Mouse (Mus musculus) heart, postnatal 0 days (tissue): ENCODE data around the gene Wdr4. TPM values are rescaled to one million over a fixed set of nuclear protein-coding genes. Genes with fewer than 3 reads are reported as not detected.

Experiments
- ATAC-seq: fragments of 200-750 bp; cut with Nextera tagmentation; 2 replicates; pipeline ENCODE4 v1.8.0; 2017; ENCODE audit warnings: low read depth, moderate number of reproducible peaks, moderate library complexity; ENCODE audit not compliant: insufficient read depth
- DNase-seq: peaks from one replicate; pipeline ENCODE4 v3.0.0-alpha.2; 2016; ENCODE audit warnings: low spot score
- H3K27ac ChIP-seq: fragments of 300-500 bp; sonication (generic); 2 replicates; pipeline ENCODE4 v1.5.1; 2014; ENCODE audit warnings: low read depth, mild to moderate bottlenecking
- H3K27me3 ChIP-seq: fragments of 300-500 bp; sonication (generic); 2 replicates; pipeline ENCODE4 v1.6.1; 2014; ENCODE audit warnings: low read length, mixed read lengths; ENCODE audit not compliant: control insufficient read depth, insufficient read depth
- H3K36me3 ChIP-seq: fragments of 300-500 bp; sonication (generic); replicated peaks from 2 replicates; pipeline ENCODE4 v1.6.1; 2014; ENCODE audit warnings: low read length, mixed read lengths; ENCODE audit not compliant: control insufficient read depth, insufficient read depth
- H3K4me1 ChIP-seq: fragments of 300-500 bp; sonication (generic); 2 replicates; pipeline ENCODE4 v1.6.1; 2014; ENCODE audit warnings: antibody characterized with exemption; ENCODE audit not compliant: control insufficient read depth, insufficient read depth
- H3K4me2 ChIP-seq: fragments of 300-500 bp; sonication (generic); 2 replicates; pipeline ENCODE4 v1.6.1; 2014; ENCODE audit warnings: low read depth, mild to moderate bottlenecking, low read length, moderate library complexity
- H3K4me3 ChIP-seq: fragments of 300-500 bp; sonication (generic); 2 replicates; pipeline ENCODE4 v1.5.1; 2014; ENCODE audit warnings: low read depth, low read length
- H3K9ac ChIP-seq: fragments of 300-500 bp; sonication (generic); replicated peaks from 2 replicates; pipeline ENCODE4 v1.6.1; 2014; ENCODE audit warnings: low read depth, low read length, mixed read lengths
- H3K9me3 ChIP-seq: fragments of 300-500 bp; sonication (generic); replicated peaks from 2 replicates; pipeline ENCODE4 v1.6.1; 2016; ENCODE audit warnings: low read length; ENCODE audit not compliant: control insufficient read depth
- CTCF ChIP-seq: IDR thresholded peaks from 2 replicates; pipeline ENCODE4 v1.5.1; 2016; ENCODE audit warnings: antibody characterized with exemption, control low read depth, low read depth
- EP300 ChIP-seq: IDR thresholded peaks from 2 replicates; pipeline ENCODE4 v1.6.1; 2016; ENCODE audit warnings: antibody characterized with exemption, low read depth
- WGBS: fragments of 180-500 bp; shearing (Covaris S2); extraction: QIAGEN DNeasy Blood & Tissue Kit; methylation state at CpG from one replicate; pipeline ENCODE4 v1.1.7; 2014; 5-methylcytosine and 5-hydroxymethylcytosine counted together
- polyA plus RNA-seq: library from polyadenylated mRNA; unstranded; fragments of >200 nt; fragmentation: Nextera tagmentation; extraction: Ambion mirVana; gene quantifications from 2 replicates; pipeline ENCODE4 v1.2.1, GENCODE M21; 2015
- total RNA-seq: library from RNA; depleted of rRNA; stranded (reverse); fragments of >200 nt; gene quantifications from 2 replicates; pipeline ENCODE4 v1.2.3, GENCODE M21; 2014; ENCODE audit warnings: low replicate concordance

Gene Wdr4
- total and polyA plus RNA-seq, 2 experiments from 2014 or later: 10.4 to 30.8 TPM

GRCm38 (mm10) chr17:31466854-31467253 is 52.9 kb downstream of the Wdr4 start:
- Histone ChIP-seq H3K27ac (no peak overlapping the region), H3K4me3 (no peak overlapping the region), H3K4me1 (no peaks in the 10 kb centered on the region), H3K9ac (no peak overlapping the region), H3K4me2 (no peak overlapping the region), H3K9me3 (no peaks in the 10 kb centered on the region), H3K27me3 (no peaks in the 10 kb centered on the region), H3K36me3 (no peaks in the 10 kb centered on the region)
- WGBS: 80% methylated on average over 3 of the region's 3 CpGs
- ATAC-seq: no peak
- no peak for TF ChIP-seq EP300
- TF ChIP-seq CTCF: peak; percentile 34
- no peak for DNase-seq

GRCm38 (mm10) chr17:31462506-31462905 is 57.3 kb downstream of the Wdr4 start:
- no peak overlapping the region for H3K4me2 ChIP-seq
- no peak overlapping the region for H3K27ac ChIP-seq
- TF ChIP-seq CTCF (no peak), EP300 (no peak)
- H3K9ac ChIP-seq: no peak overlapping the region
- H3K27me3 ChIP-seq: no peaks in the 10 kb centered on the region
- 65% methylated on average over 2 of the region's 2 CpGs for WGBS
- DNase-seq (no peak), ATAC-seq (no peak)
- H3K4me1 ChIP-seq: no peaks in the 10 kb centered on the region
- H3K36me3 ChIP-seq: no peaks in the 10 kb centered on the region
- H3K4me3 ChIP-seq: no peak overlapping the region
- H3K9me3 ChIP-seq: no peaks in the 10 kb centered on the region

GRCm38 (mm10) chr17:31460416-31460815 is 59.4 kb downstream of the Wdr4 start:
- no peaks in the 10 kb centered on the region for H3K36me3 ChIP-seq
- no peaks in the 10 kb centered on the region for H3K4me1 ChIP-seq
- H3K27me3 ChIP-seq: no peaks in the 10 kb centered on the region
- TF ChIP-seq CTCF (no peak), EP300 (no peak)
- H3K4me3 ChIP-seq: no peak overlapping the region
- 64% methylated on average over 4 of the region's 4 CpGs for WGBS
- no peak overlapping the region for H3K4me2 ChIP-seq
- ATAC-seq (no peak), DNase-seq (no peak)
- no peaks in the 10 kb centered on the region for H3K9me3 ChIP-seq
- H3K9ac ChIP-seq: no peak overlapping the region
- H3K27ac ChIP-seq: no peak overlapping the region

- no peak overlapping the region for H3K4me2 ChIP-seq
- no peaks in the 10 kb centered on the region for H3K27me3 ChIP-seq
- DNase-seq (peak; percentile 30), ATAC-seq (peak; percentile 57)
- H3K4me3 ChIP-seq: no peak overlapping the region
- H3K36me3 ChIP-seq: no peaks in the 10 kb centered on the region
- H3K9me3 ChIP-seq: no peaks in the 10 kb centered on the region
- no peak for TF ChIP-seq CTCF
- no peak for TF ChIP-seq EP300
- H3K27ac ChIP-seq: no peak overlapping the region
- no peak overlapping the region for H3K9ac ChIP-seq
- WGBS: 67% methylated on average over 18 of the region's 18 CpGs
- no peaks in the 10 kb centered on the region for H3K4me1 ChIP-seq
Observed at GRCm38 (mm10) chr17:31456723-31457567, 62.8 kb downstream of the Wdr4 start.

GRCm38 (mm10) chr17:31454056-31454455 is 65.7 kb downstream of the Wdr4 start:
- Histone ChIP-seq H3K27ac (no peak overlapping the region), H3K9me3 (no peaks in the 10 kb centered on the region), H3K27me3 (no peaks in the 10 kb centered on the region), H3K36me3 (no peaks in the 10 kb centered on the region), H3K4me1 (no peaks in the 10 kb centered on the region), H3K4me2 (no peak overlapping the region), H3K9ac (no peak overlapping the region), H3K4me3 (no peak overlapping the region)
- ATAC-seq (no peak), DNase-seq (no peak)
- WGBS: 90% methylated on average over 9 of the region's 9 CpGs
- TF ChIP-seq CTCF (no peak), EP300 (no peak)

GRCm38 (mm10) chr17:31453476-31453875 is 66.3 kb downstream of the Wdr4 start:
- no peaks in the 10 kb centered on the region for H3K36me3 ChIP-seq
- no peak overlapping the region for H3K27ac ChIP-seq
- no peak for TF ChIP-seq EP300
- TF ChIP-seq CTCF: no peak
- H3K27me3 ChIP-seq: no peaks in the 10 kb centered on the region
- no peaks in the 10 kb centered on the region for H3K4me1 ChIP-seq
- H3K9me3 ChIP-seq: no peaks in the 10 kb centered on the region
- DNase-seq (no peak), ATAC-seq (no peak)
- H3K4me2 ChIP-seq: no peak overlapping the region
- WGBS: 59% methylated on average over 3 of the region's 3 CpGs
- H3K9ac ChIP-seq: no peak overlapping the region
- H3K4me3 ChIP-seq: no peak overlapping the region
